Mouse (Mus musculus): Measurements from ENCODE around the gene Proz. TPM values are rescaled to one million over a fixed set of nuclear protein-coding genes. Genes with fewer than 3 reads are reported as not detected.

Proz gene
- polyA plus RNA-seq (2012; rRNA removed; ENCODE audit: low replicate concordance), result 21.5 and 23.6 TPM in 2 replicates

GRCm38 (mm10) chr8:13060441-13061150 is at the start of gene Proz:
Proz (plus strand) TSS chr8:13060914.

GRCm38 (mm10) chr8:13025487-13026224 is 35.1 kb upstream of the Proz start, which contains the start of gene F7:
F7 (plus strand) TSS chr8:13026034.

GRCm38 (mm10) chr8:13037015-13037414 is 23.7 kb upstream of the Proz start, which contains the start of gene F10:
F10 (plus strand) TSS chr8:13037308.

GRCm38 (mm10) chr8:13105087-13105881 is 44.6 kb downstream of the Proz start, which contains the start of the genes Pcid2 and Cul4a:
Pcid2 (minus strand) TSS chr8:13105459.
Cul4a (plus strand) TSS chr8:13105621.

Other genes with a start within 250 kb of the Proz start
- 5.7 and 7.8 TPM in 2 replicates for gene Mcf2l, start 187.1 kb upstream of the Proz start, polyA plus RNA-seq (2012; rRNA removed; ENCODE audit: low replicate concordance)
- gene F7, start 34.9 kb upstream of the Proz start, polyA plus RNA-seq (2012; rRNA removed; ENCODE audit: low replicate concordance), result 0.08 and 0.09 TPM in 2 replicates
- gene F10, start 23.6 kb upstream of the Proz start, polyA plus RNA-seq (2012; rRNA removed; ENCODE audit: low replicate concordance), result 0.64 and 0.95 TPM in 2 replicates
- 13.3 and 14.6 TPM in 2 replicates for gene Pcid2, start 44.5 kb downstream of the Proz start, polyA plus RNA-seq (2012; rRNA removed; ENCODE audit: low replicate concordance)
- gene Cul4a, start 44.7 kb downstream of the Proz start, polyA plus RNA-seq (2012; rRNA removed; ENCODE audit: low replicate concordance), result 26.2 and 27.9 TPM in 2 replicates
- gene Lamp1, start 98.2 kb downstream of the Proz start, polyA plus RNA-seq (2012; rRNA removed; ENCODE audit: low replicate concordance), result 250 and 529 TPM in 2 replicates
- gene Grtp1, start 139.7 kb downstream of the Proz start, polyA plus RNA-seq (2012; rRNA removed; ENCODE audit: low replicate concordance), result 25.9 and 43.3 TPM in 2 replicates
- not detected in 2 replicates for gene Adprhl1, start 193.2 kb downstream of the Proz start, polyA plus RNA-seq (2012; rRNA removed; ENCODE audit: low replicate concordance)
- 6.5 and 10.2 TPM in 2 replicates for gene Dcun1d2, start 227.2 kb downstream of the Proz start, polyA plus RNA-seq (2012; rRNA removed; ENCODE audit: low replicate concordance)
- 27.8 and 28.0 TPM in 2 replicates for gene Tmco3, start 227.3 kb downstream of the Proz start, polyA plus RNA-seq (2012; rRNA removed; ENCODE audit: low replicate concordance)

Data from duodenum, adult 2 months (tissue).